Comparison of ENCODE assay signal across 9 mouse cellular contexts in the genomic region with DNA sequence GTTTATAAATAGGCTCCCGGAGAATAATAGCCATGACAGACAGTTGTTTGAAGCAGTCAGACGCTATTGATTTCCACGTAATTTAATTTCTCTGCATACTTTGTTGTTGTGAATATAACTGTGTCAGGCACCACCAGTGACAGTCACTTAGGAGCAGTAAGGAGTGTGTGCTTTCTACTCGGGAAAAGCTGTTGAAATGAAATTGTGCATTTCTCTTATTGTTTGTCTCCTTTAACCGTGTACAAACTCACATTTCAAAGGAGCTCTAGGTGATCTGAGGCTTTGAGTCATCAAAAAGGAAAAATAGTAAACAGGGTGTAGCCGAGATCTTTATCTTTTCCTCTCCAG. TPM values are rescaled to one million over a fixed set of nuclear protein-coding genes. Genes with fewer than 3 reads are reported as not detected.
A peak's percentile ranks its signal among the peaks of the same experiment; 100 is the strongest.
DNase-seq lines count a peak whose midpoint lies in the region; ATAC-seq and TF ChIP-seq lines count a peak whose summit lies in the region.
"Had no signal": no experiment of that assay in that cellular context is flagged by ENCODE, and none has a peak within 500 bp of the region (broad histone marks: within the 10 kb centered on the region; RNA-seq: fewer than 3 reads in every experiment).

No protein-coding gene starts in this region.

- no peaks in the 10 kb centered on the region for H3K36me3 ChIP-seq in liver, embryonic 15.5 days (replicated peaks)
- no peaks in the 10 kb centered on the region for H3K36me3 ChIP-seq in liver, embryonic 11.5 days (ENCODE audit: control insufficient read depth, insufficient read depth, low read length)
- H3K36me3 ChIP-seq in forebrain, postnatal 0 days (ENCODE audit: insufficient read depth) = no peaks in the 10 kb centered on the region
- H3K36me3 ChIP-seq in intestine, postnatal 0 days (ENCODE audit: control insufficient read depth, insufficient read depth) = no peaks in the 10 kb centered on the region
- H3K36me3 ChIP-seq in neural tube, embryonic 14.5 days (ENCODE audit: control insufficient read depth, insufficient read depth, low read length) = no peaks in the 10 kb centered on the region
- H3K36me3 ChIP-seq: heart, embryonic 12.5 days had no signal

- H3K4me3 ChIP-seq in liver, embryonic 15.5 days (replicated peaks) = no peak overlapping the region
- H3K4me3 ChIP-seq in liver, embryonic 11.5 days (ENCODE audit: low read depth, low read length) = no peak overlapping the region
- H3K4me3 ChIP-seq in forebrain, postnatal 0 days (ENCODE audit: low read depth, low read length) = peak overlapping the region; percentile 50; the same call in 1 of the 2 replicates
- 0 out of 2 replicates have a peak overlapping the region, but pooled peaks have one; percentile 52 for H3K4me3 ChIP-seq in intestine, postnatal 0 days (ENCODE audit: low read depth, low read length)
- H3K4me3 ChIP-seq in neural tube, embryonic 14.5 days (ENCODE audit: low read depth, low read length) = peak overlapping the region; percentile 51; the same call in 1 of the 2 replicates

- no peaks in the 10 kb centered on the region for H3K9me3 ChIP-seq in liver, embryonic 15.5 days (replicated peaks)
- H3K9me3 ChIP-seq in liver, embryonic 11.5 days (ENCODE audit: control insufficient read depth, low read length) = no peaks in the 10 kb centered on the region
- H3K9me3 ChIP-seq in forebrain, postnatal 0 days (ENCODE audit: low read length) = no peaks in the 10 kb centered on the region
- H3K9me3 ChIP-seq in intestine, postnatal 0 days (ENCODE audit: control insufficient read depth) = no peaks in the 10 kb centered on the region
- no peaks in the 10 kb centered on the region for H3K9me3 ChIP-seq in neural tube, embryonic 14.5 days (ENCODE audit: control insufficient read depth, low read length)
- H3K9me3 ChIP-seq: heart, embryonic 12.5 days had no signal

- ATAC-seq in liver, embryonic 15.5 days (ENCODE audit: insufficient read depth) = no peak
- ATAC-seq in liver, embryonic 11.5 days (replicated peaks; ENCODE audit: low FRiP score) = no peak
- no peak for ATAC-seq in forebrain, postnatal 0 days
- no peak for ATAC-seq in intestine, postnatal 0 days
- ATAC-seq in neural tube, embryonic 14.5 days (ENCODE audit: low read depth) = no peak

- 6% methylated on average over 6 of the region's 6 CpGs for WGBS in liver, embryonic 15.5 days (ENCODE audit: insufficient replicate concordance)
- WGBS in liver, embryonic 11.5 days = 17% methylated on average over 6 of the region's 6 CpGs
- 5% methylated on average over 6 of the region's 6 CpGs for WGBS in forebrain, postnatal 0 days
- 11% methylated on average over 6 of the region's 6 CpGs for WGBS in intestine, postnatal 0 days
- WGBS in neural tube, embryonic 14.5 days = 4% methylated on average over 6 of the region's 6 CpGs

- H3K9ac ChIP-seq in liver, embryonic 15.5 days = no peak overlapping the region
- no peak overlapping the region for H3K9ac ChIP-seq in liver, embryonic 11.5 days (ENCODE audit: low read depth, low read length)
- no peak overlapping the region for H3K9ac ChIP-seq in forebrain, postnatal 0 days
- H3K9ac ChIP-seq in intestine, postnatal 0 days (ENCODE audit: low read depth, low read length) = no peak overlapping the region
- H3K9ac ChIP-seq in neural tube, embryonic 14.5 days (replicated peaks; ENCODE audit: low read depth, low read length) = no peak overlapping the region

- DNase-seq in liver, embryonic 11.5 days (ENCODE audit: low spot score) = no peak
- DNase-seq in forebrain, postnatal 0 days = no peak
- no peak for DNase-seq in adipocyte (ENCODE audit: low spot score)
- no peak for DNase-seq in ovary, postnatal 36 days (ENCODE audit: low spot score)

- TF ChIP-seq CTCF in forebrain, postnatal 0 days (IDR thresholded peaks at IDR 0.05; ENCODE audit: low read depth) = no peak
- TF ChIP-seq CTCF in intestine, postnatal 0 days (IDR thresholded peaks at IDR 0.05; ENCODE audit: low read depth) = no peak

- H3K4me1 ChIP-seq in liver, embryonic 15.5 days (replicated peaks) = peaks cover 17% of the 10 kb centered on the region
- H3K4me1 ChIP-seq in liver, embryonic 11.5 days (replicated peaks; ENCODE audit: control insufficient read depth, insufficient read depth, low read length) = peaks cover 4% of the 10 kb centered on the region
- peaks cover 6% of the 10 kb centered on the region; the same call in 1 of the 2 replicates for H3K4me1 ChIP-seq in forebrain, postnatal 0 days (ENCODE audit: insufficient read depth)
- peaks cover 9% of the 10 kb centered on the region; the same call in 1 of the 2 replicates for H3K4me1 ChIP-seq in intestine, postnatal 0 days (replicated peaks; ENCODE audit: control insufficient read depth, insufficient read depth, low read length)
- peaks cover 18% of the 10 kb centered on the region for H3K4me1 ChIP-seq in neural tube, embryonic 14.5 days (ENCODE audit: control insufficient read depth, insufficient read depth, low read length)

- peaks cover 98% of the 10 kb centered on the region for H3K27me3 ChIP-seq in liver, embryonic 15.5 days
- H3K27me3 ChIP-seq in liver, embryonic 11.5 days (replicated peaks; ENCODE audit: control insufficient read depth, insufficient read depth, low read length) = peaks cover 96% of the 10 kb centered on the region
- peaks cover 80% of the 10 kb centered on the region for H3K27me3 ChIP-seq in forebrain, postnatal 0 days (ENCODE audit: insufficient read depth, low read length)
- H3K27me3 ChIP-seq in intestine, postnatal 0 days (replicated peaks; ENCODE audit: control insufficient read depth, insufficient read depth, low read length) = peaks cover 93% of the 10 kb centered on the region
- peaks cover 51% of the 10 kb centered on the region for H3K27me3 ChIP-seq in neural tube, embryonic 14.5 days (ENCODE audit: control insufficient read depth, insufficient read depth, low read length)

- H3K27ac ChIP-seq in liver, embryonic 15.5 days (replicated peaks) = no peak overlapping the region
- no peak overlapping the region for H3K27ac ChIP-seq in liver, embryonic 11.5 days (ENCODE audit: low read depth, low read length)
- H3K27ac ChIP-seq in forebrain, postnatal 0 days (ENCODE audit: low read depth, low read length) = no peak overlapping the region
- no peak overlapping the region for H3K27ac ChIP-seq in intestine, postnatal 0 days (ENCODE audit: low read depth, low read length)
- H3K27ac ChIP-seq in neural tube, embryonic 14.5 days (ENCODE audit: low read depth, low read length) = no peak overlapping the region

- H3K4me2 ChIP-seq in liver, embryonic 15.5 days = peak overlapping the region; percentile 70; the same call in 1 of the 2 replicates
- no peak overlapping the region; the same call in 1 of the 2 replicates for H3K4me2 ChIP-seq in liver, embryonic 11.5 days
- no peak overlapping the region for H3K4me2 ChIP-seq in forebrain, postnatal 0 days (ENCODE audit: low read depth)
- no peak overlapping the region for H3K4me2 ChIP-seq in intestine, postnatal 0 days (replicated peaks; ENCODE audit: low read depth)
- H3K4me2 ChIP-seq in neural tube, embryonic 14.5 days (ENCODE audit: low read depth, low read length) = peak overlapping the region; percentile 59

RNA-seq across cellular contexts. Expression of a gene that starts 0.8 kb away (rescaled TPM):
- polyA plus RNA-seq in liver, embryonic 15.5 days (2015; fragmentation: Nextera tagmentation; extraction: Ambion mirVana) = 0.09 and 0.15 TPM in 2 replicates
- polyA plus RNA-seq in liver, embryonic 11.5 days (2014; fragmentation: Nextera tagmentation; extraction: Ambion mirVana) = 0.23 and 0.40 TPM in 2 replicates
- 0.77 and 2.9 TPM in 2 replicates for total RNA-seq in forebrain, postnatal 0 days (2014; rRNA removed)
- 1.7 and 6.3 TPM in 2 replicates for polyA plus RNA-seq in forebrain, postnatal 0 days (2015; fragmentation: Nextera tagmentation; extraction: Ambion mirVana)
- 0.25 and 0.39 TPM in 2 replicates for polyA plus RNA-seq in intestine, postnatal 0 days (2015; fragmentation: Nextera tagmentation; extraction: Ambion mirVana)
- 84.2 and 87.9 TPM in 2 replicates for polyA plus RNA-seq in neural tube, embryonic 14.5 days (2014; fragmentation: Nextera tagmentation; extraction: Ambion mirVana)
- total RNA-seq: left cerebral cortex, adult 18-20 months had no signal
- polyA plus RNA-seq: heart, embryonic 12.5 days had no signal

RNA-seq across cellular contexts. Expression of a gene that starts 53.8 kb away (rescaled TPM):
- polyA plus RNA-seq in liver, embryonic 15.5 days (2015; fragmentation: Nextera tagmentation; extraction: Ambion mirVana) = 3.4 and 4.6 TPM in 2 replicates
- 19.0 and 20.0 TPM in 2 replicates for polyA plus RNA-seq in liver, embryonic 11.5 days (2014; fragmentation: Nextera tagmentation; extraction: Ambion mirVana)
- total RNA-seq in forebrain, postnatal 0 days (2014; rRNA removed) = 12.0 and 12.8 TPM in 2 replicates
- polyA plus RNA-seq in forebrain, postnatal 0 days (2015; fragmentation: Nextera tagmentation; extraction: Ambion mirVana) = 10.5 and 17.9 TPM in 2 replicates
- 7.0 and 8.4 TPM in 2 replicates for polyA plus RNA-seq in intestine, postnatal 0 days (2015; fragmentation: Nextera tagmentation; extraction: Ambion mirVana)
- polyA plus RNA-seq in neural tube, embryonic 14.5 days (2014; fragmentation: Nextera tagmentation; extraction: Ambion mirVana) = 33.8 and 34.4 TPM in 2 replicates

Comparison
In these comparisons a context has a peak if more than half of its experiments do, and no peak if none do; other contexts are left out.
1. H3K4me2 ChIP-seq: peak in liver, embryonic 15.5 days (single experiment) and neural tube, embryonic 14.5 days (single experiment); none in liver, embryonic 11.5 days (single experiment), forebrain, postnatal 0 days (single experiment) and intestine, postnatal 0 days (single experiment).
2. H3K4me3 ChIP-seq: peak in forebrain, postnatal 0 days (single experiment), intestine, postnatal 0 days (single experiment) and neural tube, embryonic 14.5 days (single experiment); none in liver, embryonic 15.5 days (single experiment) and liver, embryonic 11.5 days (single experiment).
3. RNA of a gene that starts 0.8 kb away (polyA plus RNA-seq): 84.2 to 87.9 TPM in neural tube, embryonic 14.5 days; 1.7 to 6.3 TPM in forebrain, postnatal 0 days, 0.23 to 0.40 TPM in liver, embryonic 11.5 days, 0.25 to 0.39 TPM in intestine, postnatal 0 days and 0.09 to 0.15 TPM in liver, embryonic 15.5 days; every median in the first group is over 10 times any median in the second.